Mouse (Mus musculus) kidney, postnatal 0 days (tissue): Measurements from ENCODE around the gene Sox5. TPM values are rescaled to one million over a fixed set of nuclear protein-coding genes. Genes with fewer than 3 reads are reported as not detected.

Experiments used
- ATAC-seq: fragments of 200-750 bp; cut with Nextera tagmentation; replicated peaks from 2 replicates; pipeline ENCODE4 v1.8.0; 2017; ENCODE audit warnings: low read depth, moderate number of reproducible peaks, moderate TSS enrichment, moderate library complexity; ENCODE audit not compliant: low FRiP score
- DNase-seq: peaks from one replicate; pipeline ENCODE4 v3.0.0-alpha.2; 2016; ENCODE audit warnings: low spot score
- H3K27ac ChIP-seq: fragments of 300-500 bp; sonication (generic); 2 replicates; pipeline ENCODE4 v1.5.1; 2014; ENCODE audit warnings: mild to moderate bottlenecking
- H3K27me3 ChIP-seq: fragments of 300-500 bp; sonication (generic); 2 replicates; pipeline ENCODE4 v1.6.1; 2014; ENCODE audit warnings: low read length, mixed read lengths; ENCODE audit not compliant: insufficient read depth
- H3K36me3 ChIP-seq: fragments of 300-500 bp; sonication (generic); 2 replicates; pipeline ENCODE4 v1.6.1; 2014; ENCODE audit warnings: low read length, mixed read lengths; ENCODE audit not compliant: insufficient read depth
- H3K4me1 ChIP-seq: fragments of 300-500 bp; sonication (generic); replicated peaks from 2 replicates; pipeline ENCODE4 v1.6.1; 2014; ENCODE audit warnings: antibody characterized with exemption, low read length, mixed read lengths; ENCODE audit not compliant: insufficient read depth
- H3K4me2 ChIP-seq: fragments of 300-500 bp; sonication (generic); 2 replicates; pipeline ENCODE4 v1.6.1; 2014; ENCODE audit warnings: mild to moderate bottlenecking, low read length, moderate library complexity, mixed read lengths
- H3K4me3 ChIP-seq: fragments of 300-500 bp; sonication (generic); replicated peaks from 2 replicates; pipeline ENCODE4 v1.5.1; 2014; ENCODE audit warnings: low read depth, low read length
- H3K9ac ChIP-seq: fragments of 300-500 bp; sonication (generic); 2 replicates; pipeline ENCODE4 v1.6.1; 2014; ENCODE audit warnings: low read depth, low read length
- H3K9me3 ChIP-seq: fragments of 300-500 bp; sonication (generic); replicated peaks from 2 replicates; pipeline ENCODE4 v1.6.1; 2016; ENCODE audit warnings: low read length, inconsistent platforms, mixed read lengths
- CTCF ChIP-seq: IDR thresholded peaks from 2 replicates; pipeline ENCODE4 v1.5.1; 2016; ENCODE audit warnings: antibody characterized with exemption, low read depth, mild to moderate bottlenecking, moderate library complexity
- WGBS: fragments of 180-500 bp; shearing (Covaris S2); extraction: QIAGEN DNeasy Blood & Tissue Kit; methylation state at CpG from one replicate; pipeline ENCODE4 v1.1.7; 2014; 5-methylcytosine and 5-hydroxymethylcytosine counted together
- polyA plus RNA-seq: library from polyadenylated mRNA; unstranded; fragments of >200 nt; fragmentation: Nextera tagmentation; extraction: Ambion mirVana; gene quantifications from 2 replicates; pipeline ENCODE4 v1.2.1, GENCODE M21; 2015

Sox5 gene
- polyA plus RNA-seq, 1 experiment from 2014 or later: 6.1 TPM

DNA sequence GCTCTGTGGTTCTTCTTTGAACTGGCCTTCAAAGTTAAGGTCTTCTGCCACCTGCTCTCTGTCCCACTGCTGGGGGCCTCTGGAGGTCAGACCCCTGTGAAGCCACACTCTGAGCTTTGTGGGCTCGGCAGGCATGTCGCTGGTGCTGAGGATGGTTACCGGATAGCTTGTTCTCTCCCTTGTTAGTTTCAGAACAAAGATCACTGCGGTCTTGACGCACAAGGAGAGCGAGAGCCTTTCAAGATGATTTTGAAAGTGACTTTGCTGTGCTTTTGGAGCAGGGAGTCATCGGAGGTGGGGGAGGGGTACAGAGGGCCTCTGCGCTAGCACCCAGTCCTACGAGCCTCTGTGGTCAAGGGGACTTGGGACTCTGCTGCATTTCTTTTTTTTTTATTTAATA is 240.5 kb downstream of the Sox5 start:
- H3K27me3 ChIP-seq: no peaks in the 10 kb centered on the region
- no peak overlapping the region for H3K4me3 ChIP-seq
- 91% methylated on average over 9 of the region's 9 CpGs for WGBS
- ATAC-seq (no peak), DNase-seq (no peak)
- H3K36me3 ChIP-seq: no peaks in the 10 kb centered on the region
- H3K9ac ChIP-seq: no peak overlapping the region
- H3K27ac ChIP-seq: no peak overlapping the region
- no peak for TF ChIP-seq CTCF
- no peaks in the 10 kb centered on the region for H3K4me1 ChIP-seq
- no peaks in the 10 kb centered on the region for H3K9me3 ChIP-seq
- no peak overlapping the region for H3K4me2 ChIP-seq

DNA sequence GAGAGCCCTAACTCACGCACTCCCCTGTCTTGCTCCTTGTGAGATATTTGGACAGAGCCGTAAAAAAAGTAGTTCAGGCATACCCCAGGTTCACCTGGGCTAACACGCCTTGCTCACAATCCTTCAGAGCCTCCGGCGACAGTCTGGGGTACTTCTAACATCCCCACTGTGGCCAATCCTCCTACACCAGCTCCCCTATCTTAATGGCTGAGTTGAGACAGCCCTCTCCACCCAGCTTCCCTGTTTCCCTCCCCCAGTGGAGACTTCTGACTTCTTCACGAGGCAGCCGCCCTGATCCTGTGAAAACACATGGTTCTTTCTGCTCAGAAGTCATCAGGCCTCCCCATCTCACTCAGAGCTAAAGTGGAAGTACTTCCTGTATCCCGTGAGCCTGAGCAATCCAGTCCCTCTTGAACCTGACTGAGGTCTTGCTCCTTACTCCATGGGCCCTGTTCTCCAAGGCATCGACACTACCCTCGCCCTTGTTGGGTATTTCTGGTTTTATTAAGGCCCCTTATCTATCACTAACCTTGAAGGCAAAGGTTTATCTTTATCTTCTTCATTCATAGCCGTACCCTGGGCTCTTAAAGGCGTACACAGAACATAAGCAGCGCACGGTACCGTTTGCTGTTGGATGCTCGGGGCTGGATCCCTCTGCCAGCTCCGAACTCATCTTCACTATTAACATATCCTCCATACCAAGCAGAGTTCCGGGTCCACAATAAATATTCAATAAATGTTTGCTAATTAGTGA is 242.2 kb downstream of the Sox5 start:
- Histone ChIP-seq H3K9ac (no peak overlapping the region), H3K36me3 (no peaks in the 10 kb centered on the region), H3K4me1 (no peaks in the 10 kb centered on the region), H3K4me3 (no peak overlapping the region), H3K9me3 (no peaks in the 10 kb centered on the region), H3K27ac (no peak overlapping the region), H3K4me2 (no peak overlapping the region), H3K27me3 (no peaks in the 10 kb centered on the region)
- no peak for TF ChIP-seq CTCF
- ATAC-seq (no peak), DNase-seq (no peak)
- 80% methylated on average over 18 of the region's 18 CpGs for whole genome bisulfite sequencing

DNA sequence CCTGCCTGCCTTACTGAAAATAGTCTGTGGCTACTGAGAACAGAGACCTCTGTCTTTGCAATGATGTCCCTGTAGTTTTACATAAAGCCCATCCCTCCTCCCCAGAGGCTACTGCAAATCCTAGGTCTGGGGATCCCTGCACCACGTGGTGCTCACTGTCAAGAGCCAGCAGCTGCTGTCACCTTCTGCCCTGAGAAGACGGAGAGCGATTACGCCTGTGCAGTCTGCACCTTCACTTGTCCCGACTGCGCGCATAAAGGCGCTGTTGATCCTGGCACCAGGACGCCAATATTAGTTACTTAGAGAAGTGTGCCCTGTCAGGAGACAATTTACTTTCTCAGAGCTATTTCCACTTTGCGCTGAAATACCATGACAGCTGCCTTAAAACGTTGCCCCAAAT is 258.3 kb downstream of the Sox5 start:
- H3K36me3 ChIP-seq: no peaks in the 10 kb centered on the region
- H3K27ac ChIP-seq: no peak overlapping the region
- H3K4me3 ChIP-seq: no peak overlapping the region
- DNase-seq (no peak), ATAC-seq (no peak)
- H3K9ac ChIP-seq: no peak overlapping the region
- H3K9me3 ChIP-seq: no peaks in the 10 kb centered on the region
- 61% methylated on average over 11 of the region's 11 CpGs for WGBS
- no peak overlapping the region for H3K4me2 ChIP-seq
- TF ChIP-seq CTCF: no peak
- H3K4me1 ChIP-seq: no peaks in the 10 kb centered on the region
- H3K27me3 ChIP-seq: no peaks in the 10 kb centered on the region

DNA sequence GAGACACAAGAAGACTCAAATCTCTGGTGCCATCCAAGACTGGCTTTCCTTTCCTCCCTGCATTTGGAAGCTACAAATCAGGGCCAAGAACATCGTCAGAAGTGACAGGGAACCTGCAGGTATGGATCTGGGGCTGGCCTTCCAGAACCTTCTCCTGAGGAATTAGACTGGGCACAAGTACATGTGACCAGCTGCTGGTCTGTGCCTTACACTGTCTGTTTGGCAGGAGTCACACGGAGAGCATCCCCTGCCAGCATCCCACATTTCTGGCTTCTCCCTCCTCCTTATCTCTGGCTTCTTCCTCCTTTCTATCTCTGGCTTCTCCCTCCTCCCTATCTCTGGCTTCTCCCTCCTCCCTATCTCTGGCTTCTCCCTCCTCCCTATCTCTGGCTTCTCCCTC is 263.0 kb downstream of the Sox5 start:
- no peak overlapping the region for H3K27ac ChIP-seq
- no peaks in the 10 kb centered on the region for H3K36me3 ChIP-seq
- H3K27me3 ChIP-seq: no peaks in the 10 kb centered on the region
- no peak overlapping the region for H3K4me2 ChIP-seq
- no peaks in the 10 kb centered on the region for H3K9me3 ChIP-seq
- DNase-seq (no peak), ATAC-seq (no peak)
- 83% methylated on average over 2 of the region's 2 CpGs for WGBS
- H3K4me1 ChIP-seq: no peaks in the 10 kb centered on the region
- no peak overlapping the region for H3K4me3 ChIP-seq
- TF ChIP-seq CTCF: no peak
- no peak overlapping the region for H3K9ac ChIP-seq

DNA sequence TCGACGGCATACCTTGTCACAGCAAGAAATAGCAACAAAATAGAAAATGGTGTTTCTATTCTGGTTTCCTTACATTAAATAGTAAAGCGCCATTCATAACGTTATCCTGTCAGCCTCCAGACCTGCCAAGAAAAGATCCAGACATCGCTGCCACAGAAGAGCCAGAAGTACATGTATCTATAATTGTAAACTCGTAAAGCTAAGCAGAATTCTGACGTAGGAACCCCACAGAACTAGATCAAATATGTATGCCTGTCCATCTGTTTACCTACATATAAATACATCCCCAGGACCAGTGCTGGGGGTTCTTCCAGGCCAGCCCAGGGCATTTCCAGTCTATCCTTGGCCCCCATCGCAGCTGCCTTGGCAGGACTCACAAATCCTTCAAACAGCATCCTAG is 265.9 kb downstream of the Sox5 start:
- H3K9ac ChIP-seq: no peak overlapping the region
- ATAC-seq (no peak), DNase-seq (no peak)
- 83% methylated on average over 8 of the region's 8 CpGs for WGBS
- TF ChIP-seq CTCF: no peak
- no peaks in the 10 kb centered on the region for H3K9me3 ChIP-seq
- H3K4me3 ChIP-seq: no peak overlapping the region
- no peaks in the 10 kb centered on the region for H3K36me3 ChIP-seq
- no peak overlapping the region for H3K27ac ChIP-seq
- H3K4me1 ChIP-seq: no peaks in the 10 kb centered on the region
- no peaks in the 10 kb centered on the region for H3K27me3 ChIP-seq
- no peak overlapping the region for H3K4me2 ChIP-seq

DNA sequence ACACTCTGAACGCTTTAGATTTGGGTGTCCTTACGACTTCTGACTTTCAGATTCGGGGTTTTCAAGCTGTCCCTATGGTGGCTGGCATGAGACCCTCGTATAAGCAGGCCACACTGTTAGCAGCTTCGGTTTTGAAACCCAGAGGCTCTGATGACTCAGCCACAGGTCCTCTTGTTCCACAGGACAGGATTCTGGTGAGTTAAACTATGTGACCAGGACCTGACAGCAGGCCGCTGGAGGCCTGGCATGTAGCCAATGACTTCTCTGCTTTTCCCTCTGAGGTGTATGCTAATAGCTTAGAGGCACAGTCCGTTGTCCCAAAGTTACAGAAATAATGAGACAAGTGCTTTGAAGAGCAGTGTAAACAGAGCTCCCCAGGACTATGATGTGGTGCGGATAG is 268.0 kb downstream of the Sox5 start:
- no peak for ATAC-seq
- no peak overlapping the region for H3K4me2 ChIP-seq
- DNase-seq: peak; percentile 9
- H3K27ac ChIP-seq: no peak overlapping the region
- 67% methylated on average over 8 of the region's 8 CpGs for WGBS
- TF ChIP-seq CTCF: no peak
- no peak overlapping the region for H3K4me3 ChIP-seq
- no peak overlapping the region for H3K9ac ChIP-seq
- no peaks in the 10 kb centered on the region for H3K27me3 ChIP-seq
- no peaks in the 10 kb centered on the region for H3K36me3 ChIP-seq
- no peaks in the 10 kb centered on the region for H3K4me1 ChIP-seq
- H3K9me3 ChIP-seq: no peaks in the 10 kb centered on the region

DNA sequence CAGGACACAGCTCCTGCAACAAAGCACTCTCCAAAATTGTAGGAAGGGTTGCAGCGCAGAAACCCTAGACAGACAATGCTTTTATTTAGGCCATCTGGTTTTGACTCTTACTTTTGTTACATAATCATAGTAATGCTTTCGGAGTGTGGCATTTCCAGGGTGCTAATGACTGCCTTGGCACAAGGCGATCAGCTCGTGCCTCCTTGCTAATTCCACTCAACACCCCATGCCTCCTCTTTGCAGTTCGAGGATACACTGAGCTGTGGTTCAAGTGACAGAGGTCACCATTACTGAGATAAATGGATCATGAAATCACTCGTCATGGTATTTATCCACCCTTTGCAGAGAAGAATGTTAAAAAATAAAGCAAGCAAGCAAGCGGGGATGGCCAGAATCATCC is 269.9 kb downstream of the Sox5 start:
- 85% methylated on average over 7 of the region's 7 CpGs for WGBS
- no peak for ATAC-seq

More for the DNA sequence above, 269.9 kb downstream of the Sox5 start:
- H3K9ac ChIP-seq: no peak overlapping the region
- no peak overlapping the region for H3K4me3 ChIP-seq
- no peaks in the 10 kb centered on the region for H3K9me3 ChIP-seq
- no peak for DNase-seq
- no peaks in the 10 kb centered on the region for H3K36me3 ChIP-seq
- no peaks in the 10 kb centered on the region for H3K27me3 ChIP-seq
- no peak overlapping the region for H3K4me2 ChIP-seq
- H3K4me1 ChIP-seq: no peaks in the 10 kb centered on the region
- no peak for TF ChIP-seq CTCF
- no peak overlapping the region for H3K27ac ChIP-seq
